Mouse (Mus musculus): ENCODE measurements around the gene Rps12. TPM values are rescaled to one million over a fixed set of nuclear protein-coding genes. Genes with fewer than 3 reads are reported as not detected.
"Not testable (repeated sequence)": the region's sequence is repeated elsewhere in the genome, so short reads cannot be mapped to it uniquely, and the experiment has no call there.

The Rps12 gene
- total RNA-seq, 2 experiments from 2014 or later: 272 to 393 TPM

DNA sequence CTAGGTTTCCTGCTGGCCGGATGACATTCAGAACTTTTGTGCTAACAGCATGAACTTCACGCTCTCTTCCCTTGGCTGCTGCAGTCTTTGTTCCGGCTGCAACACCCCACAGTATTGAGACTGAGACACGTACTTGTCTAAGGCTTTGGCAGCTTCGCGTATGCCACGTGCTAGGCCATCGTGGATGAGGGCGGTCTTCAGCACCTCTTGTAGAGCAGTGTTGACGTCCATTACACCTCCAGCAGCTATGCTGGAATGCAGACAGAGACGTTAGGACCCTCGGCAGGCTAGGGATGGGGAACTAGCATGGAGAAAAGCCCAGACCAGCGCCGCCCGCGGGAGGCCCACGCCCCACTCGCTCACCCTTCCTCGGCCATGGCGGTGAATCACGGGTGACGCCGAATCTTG is 440 bp downstream of the Rps12 start:
- DNase-seq: not testable (repeated sequence)
- intact Hi-C loops (cut with DNase I): loop anchor here (10.0 kb wide), 2 partner anchors 1062 to 1642 kb away; partner anchors contain the start of gene E030030I06Rik

DNA sequence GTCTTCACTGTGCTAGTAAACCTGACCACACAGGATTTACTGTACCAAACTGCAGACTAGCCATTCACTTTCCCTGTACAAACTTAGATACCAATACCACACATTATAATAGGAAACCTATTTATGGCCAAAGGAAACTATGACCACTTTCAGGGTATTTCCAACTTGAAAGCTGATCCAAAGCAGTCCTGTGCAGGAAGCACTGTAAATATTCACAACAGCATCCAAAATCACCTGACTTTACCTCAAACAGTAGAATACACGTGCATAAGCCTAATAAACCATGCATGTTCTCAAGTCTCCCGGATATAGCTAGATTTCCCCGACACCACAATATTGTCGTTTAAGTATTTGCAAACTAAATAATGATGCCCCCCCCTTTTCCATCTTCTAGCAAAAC is 1.0 kb downstream of the Rps12 start:
- intact Hi-C loops (cut with DNase I): loop anchor here (10.0 kb wide), 2 partner anchors 1061 to 1641 kb away; partner anchors contain the start of gene E030030I06Rik
- DNase-seq: no peak

DNA sequence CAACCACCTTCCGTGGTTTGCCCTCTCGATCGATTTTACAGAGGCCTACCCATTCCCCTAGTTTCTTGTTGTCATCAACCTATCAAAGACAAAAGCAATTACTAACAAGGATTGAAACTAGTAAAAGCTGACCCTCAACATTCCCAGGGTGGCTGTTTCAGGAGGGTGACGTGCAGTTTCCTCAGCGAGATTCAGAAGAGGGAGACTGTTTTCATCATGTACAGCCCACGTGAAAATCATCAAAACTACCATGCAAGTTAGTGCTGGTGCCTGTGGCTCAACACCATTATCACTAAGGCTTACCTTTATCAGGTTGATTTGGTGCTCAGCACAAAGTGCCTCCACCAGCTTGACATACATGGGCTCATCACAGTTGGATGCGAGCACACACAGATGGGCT is 1.5 kb downstream of the Rps12 start:
- intact Hi-C loops (cut with DNase I): loop anchor here (10.0 kb wide), 2 partner anchors 1061 to 1641 kb away; partner anchors contain the start of gene E030030I06Rik
- DNase-seq: not testable (repeated sequence)

DNA sequence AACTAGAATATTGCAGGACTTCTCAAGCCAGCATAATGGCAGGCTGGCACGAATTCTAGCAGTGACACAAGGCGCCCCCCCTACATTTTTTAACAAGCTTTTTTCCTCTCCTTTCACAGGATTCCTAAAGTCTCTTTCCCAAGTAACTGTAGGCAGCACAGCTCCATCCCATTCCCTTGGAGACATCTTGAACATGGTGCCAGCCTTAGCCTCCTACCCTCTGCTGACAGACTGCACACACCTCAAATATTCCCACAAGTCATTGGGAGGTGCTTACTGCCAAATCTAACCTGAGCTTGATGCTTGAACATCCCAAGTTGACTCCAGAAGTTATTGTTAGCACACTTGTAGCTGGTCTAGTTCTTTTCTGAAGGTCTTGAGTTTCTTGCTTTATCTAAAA is 3.0 kb downstream of the Rps12 start:
- intact Hi-C loops (cut with DNase I): loop anchor here (10.0 kb wide), 2 partner anchors 1059 to 1639 kb away; partner anchors contain the start of gene E030030I06Rik
- DNase-seq: no peak

DNA sequence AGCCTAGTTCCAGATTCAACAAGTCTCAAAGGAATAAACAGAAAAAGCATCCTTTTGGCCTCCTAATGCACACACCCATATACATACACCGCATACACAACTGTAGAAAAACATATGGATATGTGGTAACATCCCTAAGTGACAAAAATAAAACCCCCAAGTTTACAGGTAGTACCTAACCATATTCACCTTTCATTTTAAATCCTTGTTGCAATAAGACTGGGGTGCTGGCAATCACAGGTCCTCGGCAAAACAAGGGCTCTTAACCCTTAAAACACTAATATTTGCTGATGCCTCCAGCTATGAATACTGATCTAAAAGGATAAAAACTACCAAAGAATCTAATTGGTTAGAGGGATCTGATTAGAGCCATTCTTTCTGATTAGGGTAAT is 3.6 kb downstream of the Rps12 start:
- no peak for DNase-seq
- intact Hi-C loops (cut with DNase I): loop anchor here (10.0 kb wide), 2 partner anchors 1059 to 1639 kb away; partner anchors contain the start of gene E030030I06Rik

DNA sequence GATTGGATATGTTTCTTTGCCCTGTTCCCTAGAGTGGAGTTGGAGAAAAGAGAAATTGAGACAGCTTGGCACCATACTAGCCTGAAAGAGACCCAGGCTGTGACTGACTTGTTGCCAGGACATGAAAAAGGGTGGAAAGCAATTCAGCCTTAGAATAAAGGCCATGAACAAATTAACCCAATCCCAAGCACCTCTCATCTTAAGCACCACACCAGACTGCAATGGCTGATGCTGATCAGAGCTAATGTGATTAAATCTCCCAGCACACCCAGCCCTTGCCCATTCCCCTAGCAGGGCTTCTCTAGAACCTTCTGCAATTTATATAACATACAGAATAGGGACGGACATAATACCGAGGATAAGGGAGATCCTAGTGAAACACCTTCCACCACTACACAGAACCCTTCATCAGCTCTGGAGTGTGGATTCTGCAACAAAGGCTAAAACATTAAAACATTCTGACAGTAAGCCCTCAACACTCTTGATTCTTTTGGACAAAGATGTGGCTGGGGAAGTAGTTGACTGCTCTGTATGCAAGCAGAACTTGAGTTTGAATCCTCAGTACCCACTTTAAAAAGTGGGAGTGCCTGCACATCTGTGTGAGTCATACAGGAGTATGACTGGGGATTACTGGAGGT is 4.1 kb downstream of the Rps12 start:
- no peak for DNase-seq
- intact Hi-C loops (cut with DNase I): loop anchor here (10.0 kb wide), 2 partner anchors 1058 to 1638 kb away; partner anchors contain the start of gene E030030I06Rik

DNA sequence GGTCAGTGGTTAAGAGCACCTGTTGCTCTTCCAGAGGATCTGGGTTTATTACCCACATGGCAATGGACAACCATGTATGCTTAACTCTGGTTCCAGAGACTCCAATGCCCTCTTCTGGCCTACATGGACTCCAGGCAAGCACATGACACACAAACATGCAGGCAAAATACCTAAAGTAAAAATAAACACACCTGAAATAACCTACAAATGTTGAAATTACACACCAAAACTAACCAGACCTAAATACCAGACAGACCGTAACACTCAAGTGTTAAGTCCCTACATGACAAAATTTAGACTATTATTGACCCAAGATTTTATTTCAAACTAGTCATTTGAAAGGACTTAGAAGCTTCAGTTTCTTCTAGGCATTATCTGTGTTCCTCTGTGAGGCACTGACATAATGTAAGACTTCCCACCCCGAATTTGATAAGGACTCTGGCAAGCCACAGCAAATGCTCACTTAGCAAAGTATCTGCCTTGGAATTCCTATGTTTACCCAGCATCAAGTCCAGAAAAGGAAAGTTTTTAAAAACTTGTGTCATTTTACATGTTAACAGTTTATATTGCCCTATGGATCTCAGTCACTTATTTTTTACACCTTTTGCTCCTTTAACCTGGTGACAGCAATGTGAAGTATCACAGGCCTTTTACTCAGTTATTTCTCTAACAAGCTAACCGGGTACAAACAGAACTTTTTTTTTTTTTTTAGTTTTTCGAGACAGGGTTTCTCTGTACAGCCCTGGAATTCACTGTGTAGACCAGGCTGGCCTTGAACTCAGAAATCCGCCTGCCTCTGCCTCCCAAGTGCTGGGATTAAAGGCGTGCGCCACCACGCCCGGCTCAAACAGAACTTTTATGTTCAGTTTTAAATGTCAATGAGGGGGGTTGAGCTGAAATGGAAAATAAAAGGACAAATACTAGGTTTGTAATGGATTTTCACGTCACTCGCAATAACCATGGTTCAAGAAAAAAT is 5.0 kb downstream of the Rps12 start:
- no peak for DNase-seq
- intact Hi-C loops (cut with DNase I): loop anchor here (10.0 kb wide), 2 partner anchors 1057 to 1637 kb away; partner anchors contain the start of gene E030030I06Rik

DNA sequence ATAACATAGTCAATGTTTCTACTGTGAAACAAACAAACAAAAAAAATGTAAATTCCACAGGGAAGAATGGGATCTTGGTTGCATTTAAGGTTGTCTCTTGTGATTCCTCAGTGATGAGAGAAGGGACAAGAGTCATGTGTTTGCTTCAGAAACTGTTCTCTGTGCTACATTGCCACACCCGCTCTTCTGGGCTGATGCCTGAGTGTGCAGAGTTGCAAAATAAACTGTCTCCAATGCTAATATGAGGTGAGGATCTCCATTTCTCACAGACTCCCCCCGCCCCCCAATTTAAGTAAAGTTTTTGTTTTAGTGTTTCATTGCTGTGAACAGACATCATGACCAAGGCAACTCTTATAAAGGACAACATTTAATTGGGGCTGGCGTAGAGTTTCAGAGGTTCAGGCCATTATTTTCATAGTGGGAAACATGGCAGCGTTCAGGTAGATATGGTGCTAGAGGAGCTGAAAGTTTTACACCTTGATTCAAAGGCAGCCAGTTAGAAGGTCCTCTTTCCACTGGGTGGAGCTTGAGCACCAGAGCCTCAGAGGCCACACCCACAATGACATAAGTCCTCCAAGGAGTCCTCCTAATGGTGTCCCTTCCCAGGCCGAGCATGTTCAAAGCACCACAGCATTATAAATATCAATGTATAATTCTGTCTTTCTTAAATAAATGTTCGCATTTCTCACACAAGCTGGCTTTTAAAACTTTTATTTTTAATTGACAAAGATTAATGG is 6.4 kb downstream of the Rps12 start:
- intact Hi-C loops (cut with DNase I): loop anchor here (10.0 kb wide), 2 partner anchors 1056 to 1636 kb away; partner anchors contain the start of gene E030030I06Rik
- DNase-seq: no peak

DNA sequence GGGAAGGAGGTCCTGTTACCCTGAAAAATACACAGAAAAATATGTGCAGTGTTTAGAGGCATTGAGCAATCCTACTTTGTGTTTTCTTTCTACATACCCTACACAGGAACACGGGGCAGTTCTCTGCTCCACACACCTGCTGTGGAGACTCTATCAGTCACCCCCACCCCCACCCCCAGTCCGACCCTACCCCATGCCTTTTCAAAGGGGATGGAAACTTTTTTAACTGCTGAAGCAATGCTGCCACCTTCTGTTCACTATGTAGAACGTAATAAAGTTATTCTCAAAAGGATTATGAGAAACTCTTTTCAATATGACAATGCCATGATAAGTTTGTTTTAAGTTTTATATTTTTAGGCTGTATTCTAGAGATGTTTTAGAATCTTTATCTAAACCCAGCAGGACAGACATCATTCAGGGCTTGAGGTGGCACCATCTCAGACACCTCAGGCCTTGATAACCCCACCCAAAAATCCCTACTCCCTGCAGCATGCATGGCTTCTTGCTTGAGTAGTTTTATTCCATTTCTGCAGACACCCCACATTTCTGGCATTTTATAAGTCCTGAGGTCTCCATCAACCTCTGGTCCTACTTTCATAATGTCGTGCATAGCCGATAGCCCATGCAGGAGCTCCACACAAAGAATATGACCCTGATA is 9.7 kb downstream of the Rps12 start:
- DNase-seq: no peak

DNA sequence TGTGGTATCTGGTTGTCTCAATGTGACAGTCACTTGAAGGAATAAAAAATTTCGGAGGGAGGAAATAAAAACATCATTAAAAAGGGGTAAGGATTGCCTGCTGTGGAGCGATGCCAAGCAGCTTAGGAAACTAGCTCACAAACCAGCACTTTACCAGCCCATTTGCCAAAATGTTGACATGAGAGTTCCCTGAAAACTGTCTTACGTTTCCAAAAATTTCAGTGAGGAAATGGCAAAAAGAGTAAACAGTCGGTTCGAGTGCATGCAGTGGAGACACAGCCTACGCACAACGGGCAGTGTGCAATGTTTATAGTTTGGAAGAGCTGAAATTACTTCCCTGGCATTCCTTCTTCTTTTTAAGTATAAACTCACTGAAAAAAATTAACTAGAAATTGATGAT is 32.9 kb downstream of the Rps12 start:
- intact Hi-C loops (cut with DNase I): no loop called here
- no peak for DNase-seq

More for the DNA sequence above, 9.7 kb downstream of the Rps12 start:
- intact Hi-C loops (cut with DNase I): loop anchor here (1.0 to 2.0 kb wide), 2 partner anchors 659 to 691 kb away; no protein-coding TSS in a partner anchor

Other genes with a start within 250 kb of the Rps12 start
- gene Slc18b1, start 9.7 kb upstream of the Rps12 start, total RNA-seq (2021): 10 to 100 TPM; 13.1 to 14.9 TPM
- gene Vnn3, start 64.2 kb upstream of the Rps12 start, total RNA-seq (2021): not detected
- gene Vnn1, start 107.4 kb upstream of the Rps12 start, total RNA-seq (2021): 1 to 10 TPM; 1.5 to 2.1 TPM
- gene Taar1, start 133.1 kb upstream of the Rps12 start, total RNA-seq (2021): not detected
- not detected for gene Taar2, start 151.3 kb upstream of the Rps12 start, total RNA-seq (2021)
- not detected for gene Taar3, start 162.3 kb upstream of the Rps12 start, total RNA-seq (2021)
- not detected for gene Taar4, start 173.2 kb upstream of the Rps12 start, total RNA-seq (2021)
- gene Taar5, start 183.4 kb upstream of the Rps12 start, total RNA-seq (2021): not detected
- gene Taar6, start 198.4 kb upstream of the Rps12 start, total RNA-seq (2021): not detected
- not detected for gene Taar7a, start 206.2 kb upstream of the Rps12 start, total RNA-seq (2021)
- gene Taar7b, start 212.7 kb upstream of the Rps12 start, total RNA-seq (2021): not detected
- gene Taar7d, start 239.9 kb upstream of the Rps12 start, total RNA-seq (2021): not detected

Measured in heart, postnatal 10 days (tissue).